Mouse (Mus musculus) bone marrow, adult 2 months (tissue): ENCODE data around the gene Hspbap1.

Experiments
- CTCF ChIP-seq: fragments of 200-500 bp; IDR thresholded peaks from 2 replicates; pipeline ENCODE4 v1.5.1; 2011; ENCODE audit warnings: low read length, control low read depth; ENCODE audit not compliant: control insufficient read depth, insufficient read depth
- POLR2A ChIP-seq: fragments of 200-500 bp; IDR thresholded peaks from 2 replicates; pipeline ENCODE4 v1.6.1; 2011; ENCODE audit warnings: low read depth, mild to moderate bottlenecking, control low read depth, low read length, borderline replicate concordance; ENCODE audit not compliant: control insufficient read depth

GRCm38 (mm10) chr16:35764941-35765340 lies 5.2 kb upstream of the Hspbap1 start:
- TF ChIP-seq POLR2A (no peak), CTCF (no peak)
